Mouse (Mus musculus): Measurements from ENCODE around the gene Cib2. TPM values are rescaled to one million over a fixed set of nuclear protein-coding genes. Genes with fewer than 3 reads are reported as not detected.

The Cib2 gene
- polyA plus RNA-seq, 1 experiment = 493 TPM

GRCm38 (mm10) chr9:54533975-54534374, 26.0 kb downstream of the Cib2 start:
- Histone ChIP-seq H3K27ac (replicated peaks; ENCODE audit: low read depth, low read length) (no peak overlapping the region), H3K4me1 (ENCODE audit: control insufficient read depth, insufficient read depth, insufficient read length, low read length) (no peaks in the 10 kb centered on the region), H3K4me3 (ENCODE audit: insufficient read depth, low read depth, low read length) (no peak overlapping the region)

- no peak overlapping the region for H3K27ac ChIP-seq (replicated peaks; ENCODE audit: low read depth, low read length)
- no peaks in the 10 kb centered on the region for H3K4me1 ChIP-seq (ENCODE audit: control insufficient read depth, insufficient read depth, insufficient read length, low read length)
- H3K4me3 ChIP-seq (ENCODE audit: insufficient read depth, low read depth, low read length) = no peak overlapping the region
Observed at GRCm38 (mm10) chr9:54532926-54533325, 27.1 kb downstream of the Cib2 start.

- Histone ChIP-seq H3K4me1 (ENCODE audit: control insufficient read depth, insufficient read depth, insufficient read length, low read length) (no peaks in the 10 kb centered on the region), H3K4me3 (ENCODE audit: insufficient read depth, low read depth, low read length) (no peak overlapping the region)
Observed at GRCm38 (mm10) chr9:54531421-54531820, 28.6 kb downstream of the Cib2 start.

GRCm38 (mm10) chr9:54530836-54531235, 29.2 kb downstream of the Cib2 start:
- Histone ChIP-seq H3K4me3 (ENCODE audit: insufficient read depth, low read depth, low read length) (no peak overlapping the region), H3K4me1 (ENCODE audit: control insufficient read depth, insufficient read depth, insufficient read length, low read length) (no peaks in the 10 kb centered on the region), H3K27ac (replicated peaks; ENCODE audit: low read depth, low read length) (no peak overlapping the region)

More at GRCm38 (mm10) chr9:54531421-54531820, 28.6 kb downstream of the Cib2 start:
- no peak overlapping the region for H3K27ac ChIP-seq (replicated peaks; ENCODE audit: low read depth, low read length)

GRCm38 (mm10) chr9:54529950-54530349, 30.1 kb downstream of the Cib2 start:
- H3K4me3 ChIP-seq (ENCODE audit: insufficient read depth, low read depth, low read length) = no peak overlapping the region
- no peaks in the 10 kb centered on the region for H3K4me1 ChIP-seq (ENCODE audit: control insufficient read depth, insufficient read depth, insufficient read length, low read length)

GRCm38 (mm10) chr9:54527694-54528093, 32.3 kb downstream of the Cib2 start:
- no peak overlapping the region for H3K27ac ChIP-seq (replicated peaks; ENCODE audit: low read depth, low read length)
- no peaks in the 10 kb centered on the region for H3K4me1 ChIP-seq (ENCODE audit: control insufficient read depth, insufficient read depth, insufficient read length, low read length)
- no peak overlapping the region for H3K4me3 ChIP-seq (ENCODE audit: insufficient read depth, low read depth, low read length)

More at GRCm38 (mm10) chr9:54529950-54530349, 30.1 kb downstream of the Cib2 start:
- no peak overlapping the region for H3K27ac ChIP-seq (replicated peaks; ENCODE audit: low read depth, low read length)

GRCm38 (mm10) chr9:54520286-54520685, 39.7 kb downstream of the Cib2 start:
- H3K4me3 ChIP-seq (ENCODE audit: insufficient read depth, low read depth, low read length) = no peak overlapping the region
- H3K27ac ChIP-seq (replicated peaks; ENCODE audit: low read depth, low read length) = no peak overlapping the region

GRCm38 (mm10) chr9:54518921-54519320, 41.1 kb downstream of the Cib2 start:
- Histone ChIP-seq H3K4me3 (ENCODE audit: insufficient read depth, low read depth, low read length) (no peak overlapping the region), H3K27ac (replicated peaks; ENCODE audit: low read depth, low read length) (no peak overlapping the region), H3K4me1 (ENCODE audit: control insufficient read depth, insufficient read depth, insufficient read length, low read length) (no peaks in the 10 kb centered on the region)

More at GRCm38 (mm10) chr9:54520286-54520685, 39.7 kb downstream of the Cib2 start:
- H3K4me1 ChIP-seq (ENCODE audit: control insufficient read depth, insufficient read depth, insufficient read length, low read length) = no peaks in the 10 kb centered on the region

GRCm38 (mm10) chr9:54515991-54516390, 44.0 kb downstream of the Cib2 start:
- H3K4me1 ChIP-seq (ENCODE audit: control insufficient read depth, insufficient read depth, insufficient read length, low read length) = no peaks in the 10 kb centered on the region
- H3K4me3 ChIP-seq (ENCODE audit: insufficient read depth, low read depth, low read length) = no peak overlapping the region
- H3K27ac ChIP-seq (replicated peaks; ENCODE audit: low read depth, low read length) = no peak overlapping the region

- no peak overlapping the region for H3K4me3 ChIP-seq (ENCODE audit: insufficient read depth, low read depth, low read length)
- H3K27ac ChIP-seq (replicated peaks; ENCODE audit: low read depth, low read length) = no peak overlapping the region
- no peaks in the 10 kb centered on the region for H3K4me1 ChIP-seq (ENCODE audit: control insufficient read depth, insufficient read depth, insufficient read length, low read length)
Observed at GRCm38 (mm10) chr9:54502873-54503272, 57.1 kb downstream of the Cib2 start.

- H3K27ac ChIP-seq (replicated peaks; ENCODE audit: low read depth, low read length) = no peak overlapping the region
- no peaks in the 10 kb centered on the region for H3K4me1 ChIP-seq (ENCODE audit: control insufficient read depth, insufficient read depth, insufficient read length, low read length)
- H3K4me3 ChIP-seq (ENCODE audit: insufficient read depth, low read depth, low read length) = peak overlapping the region; percentile 78
Observed at GRCm38 (mm10) chr9:54502111-54502495, 57.9 kb downstream of the Cib2 start.

GRCm38 (mm10) chr9:54501453-54502110, 58.4 kb downstream of the Cib2 start, which contains the start of gene Dmxl2:
Dmxl2 (minus strand) TSS chr9:54501626.
- H3K4me3 ChIP-seq (ENCODE audit: insufficient read depth, low read depth, low read length) = peak within 1 kb of the TSS; percentile 78
- no peaks in the 10 kb centered on the region for H3K4me1 ChIP-seq (ENCODE audit: control insufficient read depth, insufficient read depth, insufficient read length, low read length)
- H3K27ac ChIP-seq (replicated peaks; ENCODE audit: low read depth, low read length) = no peak within 1 kb of the TSS; the same call in 1 of the 2 replicates

- Histone ChIP-seq H3K4me1 (ENCODE audit: control insufficient read depth, insufficient read depth, insufficient read length, low read length) (no peaks in the 10 kb centered on the region), H3K4me3 (ENCODE audit: insufficient read depth, low read depth, low read length) (peak overlapping the region; percentile 78), H3K27ac (replicated peaks; ENCODE audit: low read depth, low read length) (no peak overlapping the region; the same call in 1 of the 2 replicates)
Observed at GRCm38 (mm10) chr9:54500832-54501452, 59.1 kb downstream of the Cib2 start.

- Histone ChIP-seq H3K4me1 (ENCODE audit: control insufficient read depth, insufficient read depth, insufficient read length, low read length) (no peaks in the 10 kb centered on the region), H3K27ac (replicated peaks; ENCODE audit: low read depth, low read length) (no peak overlapping the region), H3K4me3 (ENCODE audit: insufficient read depth, low read depth, low read length) (no peak overlapping the region)
Observed at GRCm38 (mm10) chr9:54499791-54500190, 60.2 kb downstream of the Cib2 start.

- Histone ChIP-seq H3K27ac (replicated peaks; ENCODE audit: low read depth, low read length) (no peak overlapping the region), H3K4me3 (ENCODE audit: insufficient read depth, low read depth, low read length) (no peak overlapping the region), H3K4me1 (ENCODE audit: control insufficient read depth, insufficient read depth, insufficient read length, low read length) (no peaks in the 10 kb centered on the region)
Observed at GRCm38 (mm10) chr9:54499291-54499690, 60.7 kb downstream of the Cib2 start.
